Mouse (Mus musculus) spleen, adult 2 months (tissue): ENCODE results near the gene Itgb5. TPM values are rescaled to one million over a fixed set of nuclear protein-coding genes. Genes with fewer than 3 reads are reported as not detected.

Experiments used
- DNase-seq, 2 experiments: peaks; one replicate each; pipeline versions ENCODE4 v3.0.0 to v3.0.0-alpha.2; 2012 to 2021; ENCODE audit warnings: low spot score in 2 of 2, low read depth in 1 of 2
- H3K27ac ChIP-seq: fragments of 200-500 bp; 2 replicates; pipeline ENCODE4 v1.5.1; 2012; ENCODE audit warnings: low read length, inconsistent platforms; ENCODE audit not compliant: insufficient read depth
- H3K27me3 ChIP-seq: fragments of 200-500 bp; 2 replicates; pipeline ENCODE4 v1.6.1; 2012; ENCODE audit warnings: mild to moderate bottlenecking, moderate library complexity, low read length, inconsistent platforms; ENCODE audit not compliant: control insufficient read depth, insufficient read depth
- H3K36me3 ChIP-seq: fragments of 200-500 bp; 2 replicates; pipeline ENCODE4 v1.6.1; 2012; ENCODE audit warnings: mild to moderate bottlenecking, low read length, inconsistent platforms; ENCODE audit not compliant: control insufficient read depth, insufficient read depth
- H3K4me1 ChIP-seq: fragments of 200-500 bp; 2 replicates; pipeline ENCODE4 v1.6.1; 2011; ENCODE audit warnings: inconsistent platforms; ENCODE audit not compliant: control insufficient read depth, insufficient read depth, insufficient read length
- H3K4me3 ChIP-seq: fragments of 200-500 bp; 2 replicates; pipeline ENCODE4 v1.5.1; 2011; ENCODE audit warnings: mild to moderate bottlenecking, inconsistent platforms; ENCODE audit not compliant: insufficient read depth, insufficient read length; ENCODE audit errors: extremely low read depth
- CTCF ChIP-seq: fragments of 200-500 bp; IDR thresholded peaks from 2 replicates; pipeline ENCODE4 v1.5.1; 2011; ENCODE audit warnings: mild to moderate bottlenecking, inconsistent platforms; ENCODE audit not compliant: insufficient read depth, insufficient read length, insufficient replicate concordance; ENCODE audit errors: extremely low read depth
- POLR2A ChIP-seq: fragments of 200-500 bp; IDR thresholded peaks from 2 replicates; pipeline ENCODE4 v1.6.1; 2011; ENCODE audit warnings: low read depth, low read length, inconsistent platforms
- WGBS: fragments of 180-500 bp; shearing (Covaris S2); methylation state at CpG from one replicate; pipeline ENCODE4 v1.1.7; 2018; 5-methylcytosine and 5-hydroxymethylcytosine counted together
- polyA plus RNA-seq: library from polyadenylated mRNA; depleted of rRNA; stranded (reverse); fragments of >200 nt; gene quantifications from 2 replicates; pipeline ENCODE4 v1.2.3, GENCODE M21; 2012

Gene Itgb5
- polyA plus RNA-seq, 1 experiment = 36.4 TPM

GRCm38 (mm10) chr16:33842081-33842880 is 12.8 kb downstream of the Itgb5 start:
- no peak for TF ChIP-seq POLR2A
- TF ChIP-seq CTCF = no peak
- Histone ChIP-seq H3K36me3 (no peaks in the 10 kb centered on the region), H3K27me3 (no peaks in the 10 kb centered on the region), H3K27ac (no peak overlapping the region), H3K4me3 (no peak overlapping the region), H3K4me1 (no peaks in the 10 kb centered on the region)
- 91% methylated on average over 12 of the region's 12 CpGs for WGBS
- DNase-seq = no peak

- WGBS = 85% methylated on average over 4 of the region's 4 CpGs
- no peak for TF ChIP-seq POLR2A
- no peak for TF ChIP-seq CTCF
Measured at GRCm38 (mm10) chr16:33844150-33844611, 14.7 kb downstream of the Itgb5 start.

GRCm38 (mm10) chr16:33844866-33845265 is 15.4 kb downstream of the Itgb5 start:
- no peaks in the 10 kb centered on the region for H3K4me1 ChIP-seq
- no peaks in the 10 kb centered on the region for H3K36me3 ChIP-seq
- TF ChIP-seq CTCF = no peak
- TF ChIP-seq POLR2A = no peak
- no peak overlapping the region for H3K27ac ChIP-seq
- no peak overlapping the region for H3K4me3 ChIP-seq
- DNase-seq = no peak
- 86% methylated on average over 6 of the region's 6 CpGs for WGBS
- no peaks in the 10 kb centered on the region for H3K27me3 ChIP-seq

More at GRCm38 (mm10) chr16:33844150-33844611, 14.7 kb downstream of the Itgb5 start:
- no peaks in the 10 kb centered on the region for H3K4me1 ChIP-seq
- DNase-seq = no peak
- no peaks in the 10 kb centered on the region for H3K27me3 ChIP-seq
- no peaks in the 10 kb centered on the region for H3K36me3 ChIP-seq
- H3K27ac ChIP-seq = no peak overlapping the region
- no peak overlapping the region for H3K4me3 ChIP-seq

GRCm38 (mm10) chr16:33853271-33853670 is 23.8 kb downstream of the Itgb5 start:
- no peak for DNase-seq
- Histone ChIP-seq H3K27ac (no peak overlapping the region), H3K4me3 (no peak overlapping the region), H3K4me1 (no peaks in the 10 kb centered on the region), H3K36me3 (no peaks in the 10 kb centered on the region), H3K27me3 (no peaks in the 10 kb centered on the region)
- no peak for TF ChIP-seq POLR2A
- no peak for TF ChIP-seq CTCF

GRCm38 (mm10) chr16:33858766-33859165 is 29.3 kb downstream of the Itgb5 start:
- WGBS = 55% methylated on average over 2 of the region's 2 CpGs
- Histone ChIP-seq H3K4me1 (no peaks in the 10 kb centered on the region), H3K27me3 (no peaks in the 10 kb centered on the region), H3K4me3 (no peak overlapping the region), H3K36me3 (no peaks in the 10 kb centered on the region), H3K27ac (no peak overlapping the region)
- DNase-seq = no peak
- TF ChIP-seq CTCF = no peak
- no peak for TF ChIP-seq POLR2A

GRCm38 (mm10) chr16:33859380-33859779 is 29.9 kb downstream of the Itgb5 start:
- WGBS = 63% methylated on average over 5 of the region's 5 CpGs
- no peak for DNase-seq
- Histone ChIP-seq H3K27me3 (no peaks in the 10 kb centered on the region), H3K36me3 (no peaks in the 10 kb centered on the region), H3K4me1 (no peaks in the 10 kb centered on the region), H3K27ac (no peak overlapping the region), H3K4me3 (no peak overlapping the region)
- TF ChIP-seq POLR2A (no peak), CTCF (no peak)

- peak in 1 of 2 experiments; percentile 7 for DNase-seq
- H3K4me3 ChIP-seq = no peak overlapping the region
- TF ChIP-seq POLR2A (no peak), CTCF (no peak)
- no peaks in the 10 kb centered on the region for H3K4me1 ChIP-seq
- no peaks in the 10 kb centered on the region for H3K27me3 ChIP-seq
- H3K27ac ChIP-seq = no peak overlapping the region
- H3K36me3 ChIP-seq = no peaks in the 10 kb centered on the region
- WGBS = 38% methylated on average over 14 of the region's 14 CpGs
Measured at GRCm38 (mm10) chr16:33859988-33860700, 30.7 kb downstream of the Itgb5 start.
